Mouse (Mus musculus) gastrocnemius, postnatal 36 days (tissue): ENCODE results near the gene Gpr83. TPM values are rescaled to one million over a fixed set of nuclear protein-coding genes. Genes with fewer than 3 reads are reported as not detected.

Source experiments
- DNase-seq, 2 experiments: peaks; one replicate each; pipeline ENCODE4 v3.0.0; 2022
- intact Hi-C: fragments of 180-260 bp; cut with DNase I; formaldehyde crosslinking; loops from one replicate; pipeline ENCODE4 v1.15.1; 2025
- long read RNA-seq, 2 experiments: library from polyadenylated mRNA; stranded (forward); transcript quantifications; one replicate each; pipeline ENCODE4 v2.0.0; 2021
- total RNA-seq, 2 experiments: library from RNA; stranded (reverse); gene quantifications; 2 replicates each; pipeline ENCODE4 v1.2.3; 2021

The Gpr83 gene
- total RNA-seq, result not detected
- long read RNA-seq, experiment 1, result 0 reads
- long read RNA-seq, experiment 2, result 0 reads

DNA sequence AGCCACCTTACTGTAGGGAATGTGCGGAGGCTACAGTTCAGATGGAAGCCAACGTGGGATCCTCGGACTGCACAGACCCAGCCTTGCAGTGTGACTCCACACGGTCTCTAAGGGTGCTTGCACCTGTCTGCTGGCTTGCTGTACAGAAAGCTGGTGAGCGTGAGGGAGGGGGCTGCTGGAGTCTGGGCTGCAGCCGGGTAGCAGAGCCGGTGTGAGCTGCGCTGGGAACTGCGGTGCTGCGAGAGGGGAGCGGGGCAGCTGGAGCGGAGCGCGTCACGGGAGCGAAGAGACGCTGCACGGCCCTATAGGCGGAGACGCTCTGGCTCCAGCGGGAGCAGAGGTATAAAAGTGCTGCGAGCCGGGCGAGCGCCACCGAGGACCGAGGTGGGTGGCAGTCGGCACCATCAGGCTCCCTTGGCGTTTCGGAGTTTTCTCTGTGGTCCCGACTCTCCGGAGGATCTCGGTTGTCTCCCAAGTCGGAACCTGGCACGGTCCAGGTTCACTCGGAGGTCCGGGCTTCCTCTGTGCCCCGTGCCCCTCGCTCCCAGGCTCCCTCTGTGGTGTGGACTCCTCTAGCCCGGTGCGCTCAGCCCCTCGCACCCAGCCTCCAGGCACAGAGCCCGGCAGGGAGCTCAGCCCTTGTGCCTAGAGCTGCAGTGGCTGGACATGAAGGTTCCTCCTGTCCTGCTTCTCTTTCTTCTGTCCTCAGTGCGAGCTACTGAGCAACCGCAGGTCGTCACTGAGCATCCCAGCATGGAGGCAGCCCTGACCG is at the start of gene Gpr83:
Gpr83 (plus strand) TSS at position 343 of the 772 bp plus-strand sequence.
- intact Hi-C loops, result loop anchor here (10.0 kb wide), 1 partner anchor 155 kb away; no protein-coding TSS in a partner anchor

DNA sequence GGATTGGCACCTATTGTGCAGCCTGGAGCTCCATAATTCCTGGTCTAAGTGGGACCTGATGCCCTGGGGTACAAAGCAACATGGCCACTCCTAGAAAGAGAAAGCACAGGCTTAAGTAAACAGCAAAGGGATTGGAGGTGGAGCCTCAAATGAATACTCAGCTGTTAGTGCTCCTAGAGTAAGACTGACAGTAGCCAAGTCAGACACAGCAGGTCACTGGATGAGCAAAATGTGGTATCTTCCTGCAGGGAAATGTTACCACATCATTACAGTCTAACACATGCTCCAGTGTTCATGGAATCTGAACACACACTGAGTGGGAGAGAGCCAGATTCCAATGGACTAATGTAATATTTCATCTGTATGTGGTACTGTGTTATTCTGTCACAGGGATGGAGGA is 38.6 kb upstream of the Gpr83 start:
- no peak for DNase-seq
- intact Hi-C loops, result no loop called here

More for the DNA sequence above, at the start of gene Gpr83:
- no peak for DNase-seq

DNA sequence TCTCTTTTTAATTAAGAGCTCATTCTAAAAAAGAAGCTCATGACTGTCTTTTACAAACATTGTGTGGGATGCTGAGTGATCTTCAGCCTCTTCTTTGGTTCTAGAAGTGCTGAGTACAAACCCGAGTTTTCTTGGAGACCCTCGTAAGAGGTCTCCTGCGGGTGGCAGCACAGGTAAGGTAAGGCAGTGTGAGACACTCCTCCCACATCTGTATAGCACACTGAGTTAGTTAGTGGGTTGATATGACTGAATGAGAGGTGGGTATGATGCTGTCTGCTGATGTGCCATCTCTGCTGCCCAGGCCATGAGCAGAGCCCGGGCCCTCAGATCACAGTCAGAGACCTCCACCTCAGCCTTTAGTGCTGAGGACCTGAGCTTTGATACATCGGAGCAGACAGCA is 35.2 kb upstream of the Gpr83 start:
- no peak for DNase-seq
- intact Hi-C loops, result no loop called here

DNA sequence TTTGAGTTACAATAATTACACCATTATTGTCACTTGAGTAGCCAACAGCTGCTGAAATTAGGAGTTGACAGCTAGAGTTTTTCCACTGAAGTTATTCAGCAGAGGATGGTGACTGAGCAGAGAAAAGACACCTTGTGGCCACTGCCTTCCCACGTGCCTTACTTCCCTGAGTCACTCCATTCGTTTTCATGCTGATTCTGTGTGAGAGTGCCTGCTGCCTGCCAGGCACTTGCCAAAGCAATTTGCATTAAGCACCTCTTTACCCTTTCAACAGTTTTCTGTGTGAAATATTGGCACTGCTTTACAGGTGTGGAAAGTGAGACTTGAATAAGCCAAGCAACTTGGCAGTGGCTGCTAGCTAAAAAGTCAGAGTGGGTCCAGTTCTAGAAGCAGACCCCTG is 32.1 kb upstream of the Gpr83 start:
- intact Hi-C loops, result no loop called here
- no peak for DNase-seq

DNA sequence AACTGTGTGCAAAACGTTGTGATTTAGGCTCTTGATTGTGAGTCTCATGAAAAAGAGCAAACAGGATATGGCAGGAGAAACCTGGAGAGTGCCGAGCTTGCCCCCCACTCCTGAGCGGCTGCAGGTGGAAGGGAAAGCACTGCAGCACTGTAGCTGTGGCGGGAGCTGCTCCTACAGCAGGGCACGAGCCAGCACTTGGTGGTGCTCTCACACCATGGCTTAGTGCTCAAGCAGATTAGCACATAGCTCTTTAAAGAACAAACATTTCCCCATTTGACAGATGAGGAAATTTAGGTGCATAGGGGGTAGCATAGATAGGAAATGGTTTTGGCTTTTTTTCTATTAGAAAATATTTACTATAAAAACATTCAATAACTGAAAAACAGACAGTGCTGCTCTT is 28.0 kb upstream of the Gpr83 start:
- DNase-seq, result no peak
- intact Hi-C loops, result no loop called here

DNA sequence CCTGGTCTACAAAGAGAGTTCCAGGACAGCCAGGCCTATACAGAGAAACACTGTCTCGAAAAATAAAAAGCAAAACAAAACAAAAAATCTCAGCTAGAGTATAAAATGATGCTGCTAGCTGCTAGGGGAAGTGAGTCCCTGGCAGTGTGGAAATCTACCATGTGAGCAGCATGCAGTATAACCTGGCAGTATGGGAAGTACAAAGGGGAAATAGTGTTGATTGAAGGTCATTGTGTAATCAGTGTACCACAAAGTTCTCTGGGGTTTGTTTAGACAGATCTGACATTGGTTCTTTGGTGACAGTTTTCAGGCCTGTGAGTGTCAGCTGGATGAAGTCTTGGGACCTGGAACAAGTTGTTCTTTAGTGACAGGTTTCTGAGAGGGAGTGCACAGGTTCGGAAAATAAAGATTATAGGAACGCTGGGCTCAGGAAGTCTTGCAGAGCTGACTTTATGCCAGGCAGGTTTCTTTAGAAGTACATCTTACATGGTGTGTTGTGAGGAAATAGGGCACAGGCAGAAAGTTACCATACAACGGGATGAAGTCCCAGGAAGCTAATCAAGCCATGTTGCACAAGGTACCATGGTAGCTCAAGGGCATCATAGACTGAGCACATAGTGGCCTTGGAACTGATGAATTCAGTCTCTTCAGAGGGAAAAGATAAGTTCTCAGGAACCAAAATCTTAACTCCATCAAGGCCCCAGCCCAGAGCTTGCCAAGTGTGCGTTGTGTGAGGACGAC is 24.5 kb upstream of the Gpr83 start:
- DNase-seq, result no peak
- intact Hi-C loops, result no loop called here

DNA sequence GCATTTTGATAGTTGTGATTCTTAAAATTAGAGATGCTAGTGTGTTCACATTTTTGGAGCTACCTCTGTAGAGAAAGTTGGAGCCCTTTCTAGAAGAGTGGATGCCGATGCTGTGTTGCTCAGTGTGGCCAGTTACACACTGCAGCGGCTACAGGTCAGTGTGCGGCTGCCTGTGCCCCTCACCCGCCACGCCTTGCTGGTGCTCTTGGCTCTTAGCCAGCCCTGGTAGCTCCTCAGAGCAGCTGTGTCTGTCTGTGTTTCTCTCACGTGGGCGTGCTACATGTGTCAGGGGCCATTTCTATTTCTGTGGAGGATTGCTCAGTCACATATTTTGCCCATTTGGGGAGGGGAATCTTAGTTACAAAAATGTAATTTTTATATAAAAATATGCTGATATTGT is 20.5 kb upstream of the Gpr83 start:
- intact Hi-C loops, result no loop called here
- DNase-seq, result peak in 1 of 2 experiments; percentile 13

DNA sequence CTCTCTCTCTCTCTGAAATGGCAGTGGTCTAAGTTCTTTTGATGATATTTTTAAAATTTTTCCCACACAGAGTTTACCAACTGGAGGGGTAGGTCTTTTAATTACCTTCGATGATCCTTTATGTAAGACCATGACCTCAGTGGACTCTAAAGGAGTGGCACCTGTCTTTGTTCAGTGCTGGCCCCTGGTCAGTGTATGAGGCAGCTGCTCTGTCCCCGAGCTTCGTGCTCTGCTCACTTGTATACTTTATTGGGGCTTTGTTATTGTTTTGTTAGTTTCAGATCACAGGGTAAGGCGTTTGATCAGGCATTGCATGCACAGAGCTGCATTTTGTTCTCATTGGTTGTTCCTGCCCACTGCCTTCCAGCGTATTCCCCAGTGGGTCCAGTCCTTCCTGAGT is 20.0 kb upstream of the Gpr83 start:
- intact Hi-C loops, result no loop called here

DNA sequence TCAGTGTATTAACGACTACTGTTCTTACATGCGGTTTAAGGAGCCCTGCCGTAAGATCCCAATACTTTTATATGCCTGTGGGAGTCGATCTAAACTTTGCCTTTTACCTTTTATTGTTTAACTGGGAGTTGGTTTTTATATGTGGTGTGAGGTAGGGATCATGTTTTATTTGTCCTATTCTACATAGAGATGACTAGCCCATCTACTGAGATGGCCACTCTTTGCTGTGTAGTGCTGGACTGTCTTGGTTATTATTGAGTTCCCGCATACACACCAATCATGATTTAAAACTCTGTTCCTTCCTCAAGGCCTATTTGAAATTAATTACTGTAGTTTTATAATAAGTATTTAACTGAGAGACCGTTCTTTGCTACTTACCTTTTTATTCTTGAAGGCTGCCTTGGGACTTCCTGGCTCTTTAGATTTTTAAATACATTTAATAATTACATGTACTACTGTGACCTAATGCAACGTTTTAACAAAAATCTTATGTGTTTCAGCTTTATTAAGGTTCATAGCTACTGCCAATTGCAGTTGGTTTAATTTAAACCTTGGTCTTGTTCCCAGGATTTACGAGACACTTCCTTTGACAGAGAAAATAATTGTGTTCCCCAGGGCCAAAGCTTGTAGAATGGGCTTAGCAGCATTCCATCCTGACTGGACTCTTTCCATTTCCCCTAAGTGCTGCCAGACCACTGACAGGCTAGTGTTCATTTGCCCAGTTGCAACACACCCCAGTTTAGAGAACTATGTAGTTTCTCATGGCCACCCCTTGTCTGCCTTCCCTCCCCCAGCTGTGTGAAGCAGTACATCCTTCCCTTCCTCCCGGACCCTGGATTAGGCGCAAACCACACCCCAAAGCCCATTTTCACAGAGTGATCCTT is 17.9 kb upstream of the Gpr83 start:
- intact Hi-C loops, result no loop called here
- no peak for DNase-seq

More for the DNA sequence above, 20.0 kb upstream of the Gpr83 start:
- DNase-seq, result no peak

DNA sequence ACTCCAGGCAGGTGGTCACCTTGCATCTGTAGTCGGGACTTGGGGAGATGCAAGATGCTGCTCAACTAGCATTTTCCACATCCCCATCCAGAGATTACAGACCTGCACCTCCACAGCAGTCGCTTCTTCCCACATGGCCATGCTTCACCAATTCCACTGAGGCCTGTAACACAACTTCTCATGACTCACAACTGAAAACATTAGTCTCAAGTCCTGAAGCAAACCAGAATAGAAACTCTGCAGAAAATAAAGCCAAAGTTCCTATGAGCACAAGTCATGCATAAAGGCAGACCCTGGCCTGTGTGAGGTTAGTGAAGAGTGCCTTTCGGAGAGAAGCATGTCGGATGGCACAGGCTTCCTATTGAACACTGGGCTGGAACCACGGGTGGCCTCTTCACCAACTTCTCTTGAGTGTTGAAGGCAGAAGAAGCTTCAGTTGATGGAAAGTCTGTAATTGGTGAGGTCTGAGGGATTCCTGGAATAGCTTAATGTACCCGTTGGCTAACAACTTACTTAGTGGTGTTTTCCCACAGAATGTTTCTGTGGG is 16.6 kb upstream of the Gpr83 start:
- DNase-seq, result no peak
- intact Hi-C loops, result no loop called here

DNA sequence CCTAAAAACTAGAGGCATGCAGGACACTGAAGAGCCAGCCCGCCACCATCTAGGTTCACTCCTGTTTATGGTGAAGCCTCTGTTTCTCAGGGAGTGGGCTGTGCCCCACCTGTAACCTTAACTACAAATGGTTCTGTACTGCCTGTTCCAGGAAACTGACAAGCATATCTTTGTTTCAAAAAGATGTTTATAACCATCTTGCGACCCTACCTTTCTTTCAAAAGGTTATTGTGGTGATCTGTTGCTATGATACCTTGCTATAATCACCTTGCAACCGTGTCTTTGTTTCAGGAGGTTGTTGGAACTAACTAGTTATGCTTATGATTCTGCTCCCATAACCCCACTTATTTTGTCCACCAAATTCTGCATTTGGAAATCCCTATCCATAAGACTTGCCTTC is 16.1 kb upstream of the Gpr83 start:
- DNase-seq, result no peak
- intact Hi-C loops, result no loop called here

DNA sequence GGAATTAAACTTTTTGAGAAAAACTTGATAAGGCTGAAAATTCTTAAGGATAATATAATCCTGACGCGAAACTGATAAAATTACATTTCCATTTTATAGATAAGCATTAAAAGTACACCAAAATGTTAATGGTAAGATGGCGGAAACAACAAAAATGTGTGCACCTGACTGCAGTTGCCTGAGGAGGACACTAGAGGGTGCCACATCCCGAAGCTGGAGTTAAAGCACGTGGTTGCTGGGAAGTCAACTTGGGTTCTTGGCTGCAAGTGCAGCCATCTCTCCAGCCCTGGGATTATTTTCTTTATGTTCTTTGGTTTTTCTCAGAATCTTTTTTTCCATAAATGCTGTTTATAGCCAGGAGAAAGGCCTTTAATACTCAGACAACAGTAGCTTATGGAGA is 13.6 kb upstream of the Gpr83 start:
- DNase-seq, result no peak
- intact Hi-C loops, result no loop called here

DNA sequence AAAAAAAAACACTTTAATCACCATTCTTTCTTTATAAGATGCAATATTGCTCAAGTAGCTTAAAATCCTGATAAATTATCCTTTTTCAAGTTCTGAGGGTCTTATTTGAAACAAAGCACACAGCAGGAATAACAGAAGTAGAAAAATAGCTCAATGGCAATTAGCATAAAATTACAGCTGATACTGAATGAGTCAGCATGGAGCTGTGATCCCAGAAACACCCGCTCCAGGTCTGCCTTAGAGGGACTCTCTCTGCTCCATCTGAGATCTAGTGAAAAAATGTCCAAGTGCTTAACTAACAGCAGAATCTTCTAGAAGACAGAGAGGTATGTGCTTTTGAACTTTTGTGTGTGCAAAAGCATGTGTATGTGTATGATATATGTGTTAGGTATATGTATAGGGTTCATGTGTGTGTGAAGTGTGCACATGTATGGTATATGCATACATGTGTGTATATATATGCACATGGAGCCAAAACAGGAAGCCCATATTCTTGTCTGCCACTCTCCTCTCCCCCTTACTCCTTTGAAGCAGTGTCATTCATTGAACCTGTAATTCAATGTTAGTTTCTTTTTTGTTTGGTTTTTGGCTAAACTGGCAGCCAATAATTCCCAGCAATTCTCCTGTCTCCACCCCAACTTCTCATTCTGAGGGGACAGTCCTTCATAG is 11.6 kb upstream of the Gpr83 start:
- intact Hi-C loops, result no loop called here

DNA sequence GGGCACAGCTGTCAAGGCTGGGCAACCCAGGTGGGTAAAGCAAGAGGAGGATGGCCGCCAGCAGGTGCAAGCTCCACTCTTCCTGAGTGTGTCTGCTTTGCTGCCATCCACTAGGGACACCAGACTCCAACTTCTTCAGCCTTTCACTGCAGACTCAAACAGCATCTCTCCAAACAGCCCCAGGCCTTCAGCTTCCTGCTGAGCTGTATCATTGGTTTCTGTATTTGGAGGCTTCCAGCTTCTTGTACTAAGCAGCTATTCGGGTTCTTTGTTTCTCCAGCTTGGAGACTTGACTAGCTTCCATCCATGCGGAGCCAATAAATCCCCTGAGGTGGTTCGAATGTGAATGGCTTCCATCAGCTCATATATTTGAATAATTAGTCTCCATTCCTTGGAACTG is 5.4 kb upstream of the Gpr83 start:
- intact Hi-C loops, result no loop called here
- no peak for DNase-seq

More for the DNA sequence above, 11.6 kb upstream of the Gpr83 start:
- no peak for DNase-seq

DNA sequence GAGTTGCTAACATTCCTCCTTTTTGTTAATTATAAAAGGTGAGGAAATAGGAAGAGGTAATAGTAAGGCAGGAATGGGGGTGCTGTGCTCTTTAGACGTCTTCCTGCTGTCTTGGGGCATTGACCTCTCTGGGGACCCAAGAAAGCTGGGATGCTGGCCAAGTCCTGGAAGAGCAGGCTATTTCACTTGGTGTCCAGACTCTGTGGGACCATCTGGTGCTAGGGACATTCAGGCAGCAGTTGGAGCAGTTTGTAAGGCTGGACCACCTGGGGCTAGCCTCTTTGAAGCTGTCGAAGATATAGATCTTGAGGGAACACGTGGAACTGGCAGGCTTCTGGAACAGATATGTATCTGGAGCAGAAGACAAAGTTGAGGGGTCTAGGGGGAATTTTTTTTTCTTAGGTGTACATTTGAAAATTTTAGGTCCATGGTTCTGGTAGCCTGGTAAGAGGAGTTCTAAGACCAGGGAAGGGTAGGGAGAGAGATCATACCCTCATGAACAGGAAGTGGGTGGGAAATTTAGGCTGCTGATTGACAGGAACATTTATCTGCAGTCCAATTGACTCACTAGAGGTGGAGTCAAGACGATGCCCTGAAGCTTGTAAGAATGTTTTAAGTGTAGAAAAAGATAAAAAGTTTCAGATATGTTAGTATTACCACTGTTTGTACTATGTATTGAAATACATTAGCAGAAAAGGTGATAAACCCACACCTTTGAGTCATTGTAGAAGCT is 2.9 kb upstream of the Gpr83 start:
- no peak for DNase-seq
- intact Hi-C loops, result no loop called here

DNA sequence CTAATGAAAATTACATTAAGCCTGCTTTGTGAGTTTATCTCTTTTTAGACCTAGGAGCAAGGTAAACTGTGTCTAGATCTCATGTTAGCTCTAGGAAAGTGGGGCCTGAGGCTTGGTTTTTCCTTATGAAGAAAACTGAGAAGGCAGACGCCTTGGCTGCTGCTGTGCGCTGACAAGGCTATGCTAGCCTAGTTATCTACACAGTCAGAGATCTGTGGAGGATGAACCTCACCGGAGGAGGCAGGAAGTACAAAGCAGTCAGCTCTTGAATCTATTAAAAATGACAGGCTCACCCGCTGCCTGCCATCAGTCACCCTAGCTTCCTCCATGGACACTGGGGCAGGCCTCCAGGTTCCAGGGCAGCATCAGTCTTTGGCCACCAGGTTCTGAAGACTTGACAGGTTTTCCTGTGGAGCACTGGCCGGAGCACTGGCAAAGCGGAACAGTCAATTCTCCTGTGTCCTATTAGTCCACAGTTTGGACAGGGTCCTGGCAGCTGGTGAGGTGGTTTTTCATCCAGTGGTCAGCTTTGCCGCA is 1.8 kb upstream of the Gpr83 start:
- no peak for DNase-seq
- intact Hi-C loops, result no loop called here

DNA sequence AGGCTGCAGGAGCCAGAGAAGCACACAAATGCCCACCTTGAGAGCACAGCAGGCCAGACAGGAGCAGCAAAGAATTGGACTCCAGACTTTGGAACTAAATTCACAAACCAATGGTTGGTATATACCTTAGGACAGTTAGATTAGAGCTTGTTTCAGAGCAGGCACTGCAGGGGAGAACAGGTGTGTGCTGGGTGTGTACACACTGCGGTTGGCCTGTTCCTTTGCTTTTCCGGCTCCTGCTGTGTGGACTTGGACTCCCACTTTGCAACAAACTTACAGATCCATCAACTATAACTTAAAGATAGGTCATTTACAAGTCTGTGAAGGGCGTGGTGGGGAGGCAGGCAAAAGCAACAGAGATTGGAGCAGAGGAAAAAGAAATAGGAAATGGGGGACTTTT is 1.2 kb upstream of the Gpr83 start:
- DNase-seq, result no peak
- intact Hi-C loops, result no loop called here

DNA sequence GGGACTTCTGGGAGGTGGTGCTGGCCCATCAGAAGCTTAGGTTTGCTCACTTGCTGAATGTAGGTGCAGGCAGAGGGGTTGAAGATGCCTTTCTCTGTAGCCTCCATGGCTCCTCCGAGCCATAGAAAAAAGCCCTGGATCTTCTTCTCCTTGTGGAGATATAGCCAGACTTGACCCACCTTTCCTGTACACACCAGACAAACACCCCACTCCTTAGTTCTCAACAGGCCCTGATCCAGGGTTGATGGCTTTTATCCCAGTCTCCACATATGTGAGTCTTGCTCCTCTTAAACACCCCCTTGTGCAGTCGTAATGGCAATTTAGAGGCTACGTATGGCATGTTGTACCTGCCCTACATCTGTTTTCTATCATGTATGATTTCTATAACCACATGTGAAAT is 3.1 kb downstream of the Gpr83 start:
- intact Hi-C loops, result loop anchor here (10.0 kb wide), 1 partner anchor 152 kb away; no protein-coding TSS in a partner anchor
- no peak for DNase-seq

DNA sequence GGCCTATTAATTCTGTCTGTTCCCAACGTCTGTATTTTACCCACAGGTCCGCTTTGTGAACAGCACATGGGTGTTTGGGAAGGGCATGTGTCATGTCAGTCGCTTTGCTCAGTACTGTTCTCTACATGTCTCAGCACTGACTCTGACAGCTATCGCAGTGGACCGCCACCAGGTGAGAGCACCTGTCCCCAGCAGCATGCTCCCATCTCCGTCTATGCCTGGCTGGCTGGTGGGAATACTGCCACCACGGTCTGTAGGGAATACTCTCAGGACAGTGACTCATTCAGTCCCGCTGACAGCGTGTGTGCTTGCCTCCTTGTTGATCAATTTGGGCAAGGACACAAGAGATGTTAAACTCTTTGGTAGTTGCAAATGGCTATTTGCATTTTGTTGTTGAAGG is 4.7 kb downstream of the Gpr83 start:
- no peak for DNase-seq
- intact Hi-C loops, result loop anchor here (10.0 kb wide), 1 partner anchor 150 kb away; no protein-coding TSS in a partner anchor
